Mouse (Mus musculus): Measurements from ENCODE around the gene Ulk1. TPM values are rescaled to one million over a fixed set of nuclear protein-coding genes. Genes with fewer than 3 reads are reported as not detected.
A peak's percentile ranks its signal among the peaks of the same experiment; 100 is the strongest.
"Not testable (repeated sequence)": the region's sequence is repeated elsewhere in the genome, so short reads cannot be mapped to it uniquely, and the experiment has no call there.

Ulk1 gene
- total RNA-seq, 2 experiments from 2014 or later = 26.2 to 34.1 TPM

DNA sequence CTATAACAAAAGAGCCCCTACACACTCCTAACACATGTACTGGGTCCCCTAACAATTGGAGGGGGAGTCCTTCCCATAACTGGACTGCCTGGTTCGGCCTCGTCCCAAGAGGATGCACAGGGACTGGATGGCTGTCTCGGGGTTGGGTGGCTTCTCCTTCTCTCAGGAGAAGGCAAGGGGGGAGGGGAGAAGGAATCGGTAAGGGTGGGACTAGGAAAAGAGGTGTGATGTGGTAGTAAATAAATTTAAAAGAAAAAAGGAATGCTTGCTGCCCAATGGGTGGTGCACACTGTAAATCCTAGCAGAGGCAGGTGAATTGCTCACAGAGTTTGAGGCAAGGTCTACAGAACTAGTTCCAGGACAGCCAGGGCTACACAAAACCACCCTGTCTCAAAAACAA is 3.7 kb downstream of the Ulk1 start:
- DNase-seq = no peak

DNA sequence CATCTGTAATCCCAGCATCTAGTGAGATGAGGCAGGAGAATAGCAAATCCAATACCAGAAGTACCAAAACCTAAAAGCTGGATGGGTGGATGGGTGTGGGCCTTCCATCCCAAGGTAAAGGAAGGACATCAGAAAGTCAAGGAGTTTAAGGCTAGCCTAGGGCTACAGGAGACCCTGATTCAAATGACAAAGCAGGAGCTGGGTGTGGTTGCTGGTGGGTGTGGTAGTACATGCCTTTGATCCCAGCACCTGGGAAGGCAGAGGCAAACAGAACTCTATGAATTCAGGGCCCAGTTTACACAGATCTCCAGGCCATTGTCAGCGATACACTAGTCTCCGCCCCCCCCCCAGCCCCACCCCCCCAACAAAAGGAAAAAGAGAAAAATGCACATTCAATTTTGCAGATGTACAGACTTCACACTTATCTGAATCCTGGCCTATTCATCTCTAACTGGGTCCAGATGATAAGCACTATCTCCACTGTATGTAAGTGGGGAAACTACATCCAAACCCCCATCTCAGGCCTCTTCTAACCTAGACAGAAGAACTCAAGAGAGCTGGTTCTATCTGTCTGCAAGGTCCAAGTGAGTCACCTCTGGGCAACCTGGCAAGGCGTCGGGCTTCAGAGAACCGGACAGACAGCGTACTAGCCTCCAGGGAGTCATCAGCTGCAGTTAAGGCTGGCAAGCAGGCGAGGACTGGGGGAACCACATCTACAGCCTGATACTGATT is 5.7 kb downstream of the Ulk1 start:
- no peak for DNase-seq

DNA sequence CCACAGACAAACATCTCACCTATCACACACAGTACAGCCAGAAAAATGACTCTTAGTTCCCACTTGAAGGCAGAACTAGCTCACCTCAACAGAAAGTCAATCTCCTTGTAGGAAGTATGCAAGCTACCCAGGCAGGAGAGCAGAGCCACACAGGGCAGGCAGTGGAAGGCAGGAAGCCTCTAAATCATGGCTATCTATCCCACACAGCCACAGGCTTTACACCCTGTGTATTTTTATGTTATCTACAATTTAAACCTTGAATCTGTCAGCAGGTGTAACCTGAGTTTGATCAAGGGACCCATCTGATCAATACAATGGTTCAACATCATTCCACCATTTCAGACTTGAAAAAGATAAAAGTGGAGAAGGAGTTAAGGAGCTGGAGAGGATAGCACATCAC is 7.1 kb downstream of the Ulk1 start:
- DNase-seq = no peak

DNA sequence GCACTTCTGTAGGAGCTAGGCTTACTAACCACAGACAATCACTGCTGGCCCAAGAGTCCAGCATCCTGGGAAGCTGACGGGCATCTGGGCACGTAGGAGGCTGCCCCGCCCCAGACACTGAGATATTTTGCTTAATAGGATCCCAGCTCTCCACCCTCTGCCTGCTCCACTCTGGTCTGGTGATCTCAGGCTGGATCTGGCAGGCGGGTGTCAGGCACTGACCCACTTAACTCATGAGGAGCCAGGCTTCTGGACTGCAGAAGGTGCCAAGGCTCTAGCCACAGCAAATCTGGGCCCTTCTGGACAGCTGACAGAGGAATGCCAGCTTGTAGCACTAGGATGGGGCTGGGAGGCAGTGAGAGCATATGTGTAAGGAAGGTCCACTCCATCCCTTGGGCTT is 7.7 kb downstream of the Ulk1 start:
- no peak for DNase-seq

DNA sequence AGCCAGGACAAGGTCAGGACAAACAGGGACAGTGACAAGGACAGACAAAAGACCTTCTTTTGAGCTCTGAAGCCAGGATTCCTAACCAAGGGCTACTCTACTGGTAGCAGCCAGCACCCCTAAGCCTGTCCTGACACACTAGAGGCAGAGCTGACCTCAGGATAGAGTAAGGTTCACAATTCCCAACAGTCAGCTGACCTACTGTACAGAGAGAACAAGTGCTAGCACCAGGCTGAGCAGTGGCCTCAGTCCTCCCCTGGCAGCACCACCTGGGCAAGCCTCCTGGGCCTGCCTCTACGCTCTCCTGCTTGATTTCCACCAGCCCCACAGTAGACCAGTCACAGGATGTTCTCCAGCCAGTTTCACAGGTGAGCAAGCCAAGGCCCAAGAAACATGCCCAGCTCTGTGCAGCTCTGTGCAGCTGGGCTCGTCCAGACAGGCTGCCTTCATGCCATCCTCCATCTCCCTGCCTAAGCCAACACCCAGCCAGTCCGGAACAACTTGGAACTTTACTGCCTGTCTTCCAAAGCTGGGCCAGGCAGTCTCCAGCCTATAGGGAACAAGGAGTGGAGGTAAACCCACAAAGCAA is 8.8 kb downstream of the Ulk1 start:
- no peak for DNase-seq

DNA sequence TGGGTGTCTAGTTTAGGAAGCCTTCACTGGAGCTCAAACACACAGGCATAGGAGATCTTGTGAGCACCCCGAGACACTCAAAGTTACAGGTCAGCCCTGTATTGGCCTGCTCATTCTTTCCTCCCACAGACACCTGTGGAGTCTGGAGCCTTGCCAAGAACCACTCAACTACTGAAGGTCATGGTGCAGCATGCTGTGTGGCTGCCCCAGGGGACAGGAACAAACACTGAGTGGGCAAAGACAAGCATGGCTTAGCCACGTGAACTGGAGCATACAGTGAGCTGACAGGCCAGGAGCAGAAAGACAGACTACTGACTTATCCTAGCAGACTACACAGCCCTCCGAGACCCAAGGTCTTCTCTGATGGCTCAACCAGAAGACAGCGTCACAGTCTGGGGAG is 12.2 kb downstream of the Ulk1 start:
- no peak for DNase-seq

DNA sequence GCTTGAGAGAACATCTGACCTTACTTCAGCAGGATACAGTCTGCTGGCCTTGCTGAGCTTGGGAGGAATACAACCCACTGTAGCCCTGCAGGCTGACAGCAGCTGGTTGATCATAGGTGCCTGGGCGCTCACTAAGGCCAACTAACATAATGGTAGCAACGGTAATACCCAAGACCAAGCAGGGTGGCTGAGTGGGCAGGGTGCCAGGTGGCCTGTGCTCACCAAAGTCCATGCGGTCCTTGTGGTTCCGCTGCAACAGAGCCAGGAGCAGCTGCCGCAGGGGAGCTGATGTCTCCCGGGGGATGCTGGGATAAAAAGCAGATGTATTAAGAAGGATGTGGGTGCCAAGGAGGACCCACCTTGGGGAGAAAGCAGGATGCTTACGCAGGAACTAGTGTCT is 15.5 kb downstream of the Ulk1 start:
- peak; percentile 47 for DNase-seq

DNA sequence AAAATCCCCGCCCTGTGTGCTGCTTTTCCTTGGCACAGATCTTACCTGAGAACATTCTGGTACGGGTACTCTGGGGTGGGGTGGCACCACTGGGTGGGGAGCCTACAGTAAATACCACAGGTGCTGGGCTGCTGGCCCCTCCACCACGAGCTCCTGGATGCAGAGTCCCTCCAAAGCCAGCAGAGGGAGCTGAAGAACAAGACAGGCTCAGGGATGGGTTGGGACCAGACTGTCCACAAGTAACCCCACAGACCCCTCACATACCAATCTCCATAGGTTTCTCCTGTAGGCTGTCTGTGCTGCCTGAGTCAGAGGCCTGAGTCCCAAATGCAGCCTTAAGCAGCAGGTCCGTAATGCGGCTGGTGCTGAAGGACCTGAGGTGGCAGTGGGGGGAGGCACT is 21.2 kb downstream of the Ulk1 start:
- no peak for DNase-seq

DNA sequence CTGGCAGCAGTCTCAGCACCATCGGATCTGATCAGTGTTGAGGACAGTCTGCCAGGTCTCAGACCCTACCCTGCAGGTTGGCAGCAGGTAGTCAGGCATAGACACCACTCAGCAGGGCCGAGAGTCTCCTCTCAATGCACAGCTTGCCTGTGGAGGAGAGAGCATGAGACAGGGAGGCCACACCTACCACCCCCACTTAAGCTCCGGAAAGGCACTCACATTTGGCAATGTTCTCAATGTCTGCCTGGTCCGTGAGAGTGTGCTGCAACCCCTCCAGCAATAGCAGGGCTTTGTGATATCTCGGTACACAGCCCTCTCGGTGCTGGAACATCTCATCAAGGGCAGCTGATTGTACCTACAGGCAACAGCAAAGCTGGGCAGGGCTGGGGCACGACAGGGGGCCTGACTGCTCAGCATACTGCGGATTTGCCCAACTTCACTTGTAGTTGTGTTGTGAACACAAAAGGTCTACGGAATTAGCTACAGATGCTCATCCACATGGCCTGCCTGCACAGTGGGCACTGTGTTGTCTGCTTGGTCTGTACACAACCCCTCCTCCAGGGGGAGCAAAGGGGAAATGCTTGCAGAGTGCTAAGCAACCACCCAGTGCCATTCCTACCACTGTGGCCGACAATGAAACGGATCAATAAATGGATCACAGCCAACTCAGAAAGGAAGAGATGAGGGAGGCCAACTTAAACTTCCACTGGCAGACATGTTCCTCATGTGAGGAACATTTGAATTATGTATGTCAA is 23.6 kb downstream of the Ulk1 start:
- no peak for DNase-seq

DNA sequence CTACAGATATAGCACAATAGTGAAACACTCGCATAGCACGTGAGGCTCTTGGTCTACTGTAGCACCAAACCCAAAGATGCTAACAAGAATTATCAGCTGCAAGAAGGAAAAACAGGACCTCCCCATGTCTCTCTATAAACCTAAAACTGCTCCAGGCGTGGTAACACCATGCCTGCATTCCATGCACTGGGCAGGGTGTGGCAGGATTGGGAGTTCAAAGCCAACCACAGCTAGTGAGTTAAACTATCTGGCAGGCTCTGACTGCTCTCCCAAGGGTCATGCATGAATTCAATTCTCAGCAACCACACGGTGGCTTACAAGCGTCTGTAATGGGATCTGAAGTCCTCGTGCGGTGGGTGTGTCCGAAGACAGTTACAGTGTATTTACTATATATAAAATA is 26.7 kb downstream of the Ulk1 start:
- no peak for DNase-seq

DNA sequence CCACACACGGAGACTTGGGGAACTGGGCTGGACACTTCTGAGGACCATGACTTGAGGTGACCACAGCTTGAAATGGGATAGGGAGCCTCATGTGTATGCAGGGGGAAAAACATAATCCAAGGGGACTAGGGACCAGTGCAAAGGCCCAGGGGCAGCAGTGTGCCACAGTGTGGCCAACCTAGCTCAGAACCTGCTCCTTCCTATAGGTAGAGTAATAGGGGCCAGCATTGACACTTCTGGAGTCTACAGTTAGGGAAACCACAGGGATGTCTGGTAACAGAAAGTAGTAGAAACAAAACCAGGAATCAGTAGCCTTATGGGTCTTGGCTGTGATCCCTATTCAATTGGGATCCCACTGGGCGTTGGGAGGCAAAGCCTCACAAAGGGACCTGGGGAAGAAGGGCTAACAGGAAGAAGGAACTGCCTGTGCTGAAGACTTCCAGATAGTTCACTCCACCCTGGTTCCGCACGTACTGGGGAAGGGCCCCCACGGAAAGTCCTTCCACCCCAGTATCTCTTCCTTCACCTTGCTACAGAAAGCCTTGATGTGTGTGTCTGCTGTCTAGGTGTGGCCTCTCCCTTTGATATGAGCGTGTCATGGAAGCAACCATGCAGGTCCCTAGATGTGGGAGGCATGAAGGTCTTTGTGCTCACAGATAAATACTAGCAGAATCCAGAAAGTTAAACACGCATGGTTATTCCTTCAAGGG is 28.2 kb downstream of the Ulk1 start:
- no peak for DNase-seq

DNA sequence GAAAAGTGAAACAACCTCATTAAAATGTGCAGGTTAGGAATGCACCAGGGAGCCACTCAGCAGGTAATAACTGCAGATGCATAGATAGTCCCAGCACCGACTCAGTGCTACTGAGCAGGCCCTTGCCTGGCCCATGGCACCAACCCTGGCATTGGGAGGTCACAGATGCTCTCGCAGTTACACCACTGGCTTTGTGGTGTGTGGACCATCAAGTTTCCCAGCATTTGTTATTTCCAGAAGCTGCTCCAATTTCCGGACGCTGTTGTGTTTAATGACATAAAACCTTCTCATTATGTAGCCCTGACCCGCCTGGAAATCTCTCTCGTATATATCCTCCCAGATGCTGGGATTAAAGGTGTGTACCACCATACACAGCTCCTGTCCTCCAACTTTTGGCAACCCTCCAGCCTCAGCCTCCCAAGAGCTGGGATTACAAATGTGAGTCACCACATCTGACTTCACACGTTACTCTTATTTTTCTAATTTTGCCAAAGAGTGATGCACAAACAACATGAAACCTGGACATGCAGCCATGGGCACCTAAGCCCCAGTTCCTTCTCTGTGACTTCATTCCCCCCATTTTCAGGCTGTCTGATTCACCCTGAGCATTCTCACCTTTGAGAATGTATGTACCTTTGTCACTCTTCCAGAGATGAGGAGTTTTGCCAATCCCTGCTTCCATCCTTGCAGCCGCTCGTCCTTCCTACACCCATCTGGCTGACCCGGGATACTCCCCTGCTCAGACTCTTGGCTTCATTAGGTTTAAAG is 29.0 kb downstream of the Ulk1 start:
- no peak for DNase-seq

DNA sequence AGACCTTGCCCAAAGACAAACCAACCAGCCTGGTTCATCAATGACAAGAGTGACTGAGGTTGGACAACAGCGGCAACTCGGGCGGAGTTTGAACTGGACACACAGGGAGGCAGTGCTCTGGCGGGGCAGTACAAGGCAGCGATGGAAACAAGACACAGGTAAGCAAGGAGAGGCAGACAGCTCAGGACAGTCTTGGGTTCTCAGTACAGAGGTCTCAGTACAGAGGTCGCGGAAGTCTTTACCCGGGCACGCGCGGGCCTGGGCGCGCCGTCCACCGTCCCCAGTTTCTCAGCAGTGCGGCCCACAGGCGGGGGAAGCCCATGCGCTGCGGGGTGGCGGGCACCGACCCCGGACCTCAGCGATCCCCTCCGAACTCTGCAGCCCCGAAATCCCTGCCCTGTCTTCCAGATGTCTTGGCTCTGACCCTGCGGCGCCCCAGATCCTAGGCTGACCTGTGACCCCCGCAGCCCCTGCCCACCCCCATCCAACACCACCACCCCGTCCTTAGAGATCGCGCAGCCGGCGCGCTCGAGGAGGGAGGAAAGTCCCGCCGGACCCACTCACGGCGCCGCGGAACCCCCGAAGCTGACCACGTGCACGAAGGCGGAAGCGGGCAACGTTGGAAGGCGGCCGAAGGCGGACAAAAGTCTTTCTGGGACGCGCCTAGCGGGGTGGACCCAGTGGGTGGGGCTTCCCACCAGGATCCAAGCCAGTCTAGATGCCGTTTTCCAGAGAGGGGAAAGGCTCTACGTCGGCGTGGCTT is 29.7 kb downstream of the Ulk1 start, which contains the start of gene Pus1:
TSS of gene Pus1 (minus strand) at position 662 of the 763 bp plus-strand sequence.
- peak; percentile 96 for DNase-seq

DNA sequence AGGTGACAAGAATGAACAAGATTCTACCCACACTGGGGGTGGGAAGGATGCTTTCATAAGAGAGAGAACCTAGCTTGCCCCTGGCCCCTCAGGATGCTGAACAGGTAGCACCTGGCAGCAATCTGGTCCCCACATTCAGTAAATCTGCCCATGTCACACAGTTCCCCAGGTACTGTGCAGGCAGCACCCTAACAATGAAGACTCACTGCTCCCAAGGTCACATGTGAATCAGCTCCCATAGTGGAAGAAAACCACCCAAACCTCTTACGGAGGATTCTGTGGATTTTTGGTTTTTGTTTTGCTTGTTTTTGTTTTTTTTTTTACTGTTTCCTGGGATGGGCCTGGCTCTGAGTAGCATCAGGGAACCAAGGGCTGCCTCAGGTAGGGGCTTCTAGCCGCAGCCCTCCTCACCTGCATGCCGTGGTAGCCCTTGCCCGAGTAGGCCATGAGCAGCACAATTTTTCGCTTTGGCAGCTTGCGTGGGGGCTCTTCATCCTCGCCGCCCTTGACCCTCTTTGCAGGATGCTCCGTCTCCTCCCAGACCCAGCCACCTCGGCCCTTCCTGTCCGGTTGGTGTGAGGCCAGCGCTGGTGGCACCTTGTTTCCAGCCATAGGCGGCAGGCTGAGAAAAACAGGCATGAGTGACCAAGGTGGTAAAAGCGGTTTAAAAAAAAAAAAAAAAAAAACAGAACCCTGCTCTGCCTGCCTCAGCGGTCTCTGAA is 30.5 kb downstream of the Ulk1 start:
- no peak for DNase-seq

DNA sequence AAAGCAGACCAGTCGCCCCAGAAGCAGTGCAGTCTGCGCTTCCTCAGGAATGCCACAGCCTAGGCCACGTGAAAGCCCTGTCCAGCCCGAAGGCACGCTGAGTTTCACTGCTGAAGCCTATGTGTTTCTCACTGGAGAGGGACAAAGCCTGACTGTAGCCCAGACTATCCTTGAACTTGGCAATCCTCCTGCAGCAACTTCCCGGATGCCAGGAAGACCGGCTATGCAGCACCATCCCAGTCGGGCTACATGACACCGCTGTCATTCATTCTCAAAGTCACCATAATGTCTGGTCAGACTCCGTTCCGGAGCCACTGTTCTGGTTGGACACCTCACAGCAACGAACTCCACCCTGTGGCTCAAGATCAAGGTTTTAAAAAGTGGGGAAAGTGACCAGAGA is 31.6 kb downstream of the Ulk1 start:
- DNase-seq = no peak

DNA sequence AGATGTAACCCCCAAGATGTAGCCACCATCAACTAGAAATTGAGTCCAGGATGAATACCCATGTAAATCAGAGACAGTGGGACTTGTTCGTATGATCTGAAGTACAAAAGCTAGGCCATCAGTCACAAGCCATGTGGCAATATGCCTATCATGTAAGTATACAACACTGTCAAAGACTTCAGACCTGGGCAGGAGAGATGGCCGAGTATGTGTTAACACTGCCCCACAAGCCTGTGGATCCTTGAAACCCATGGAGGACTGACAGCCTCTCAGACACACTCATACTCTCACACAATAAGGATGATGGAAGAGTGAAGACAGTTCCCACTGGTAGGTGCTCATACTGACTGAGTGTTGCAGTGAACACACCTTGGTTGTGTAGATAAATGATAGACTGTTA is 33.8 kb downstream of the Ulk1 start:
- no peak for DNase-seq

DNA sequence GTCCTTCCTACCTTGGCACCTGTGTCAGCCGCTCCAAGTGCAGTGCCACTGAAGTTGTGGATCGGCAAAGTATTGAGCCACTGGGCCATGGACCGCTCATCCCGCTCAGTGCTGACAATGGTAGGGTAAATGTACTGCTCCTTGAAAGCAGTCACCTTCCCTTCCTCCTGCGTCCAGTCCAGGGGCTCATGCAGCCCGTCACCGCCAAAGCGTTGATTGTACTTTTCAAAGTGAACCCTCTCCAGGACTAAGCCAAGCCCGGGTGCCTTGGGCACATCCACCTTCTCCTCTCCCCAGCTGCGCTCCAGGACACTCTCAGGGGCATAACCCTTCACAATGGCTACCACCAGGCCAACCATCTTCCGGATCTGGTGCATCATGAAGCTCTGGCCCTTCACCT is 35.4 kb downstream of the Ulk1 start:
- DNase-seq = no peak

DNA sequence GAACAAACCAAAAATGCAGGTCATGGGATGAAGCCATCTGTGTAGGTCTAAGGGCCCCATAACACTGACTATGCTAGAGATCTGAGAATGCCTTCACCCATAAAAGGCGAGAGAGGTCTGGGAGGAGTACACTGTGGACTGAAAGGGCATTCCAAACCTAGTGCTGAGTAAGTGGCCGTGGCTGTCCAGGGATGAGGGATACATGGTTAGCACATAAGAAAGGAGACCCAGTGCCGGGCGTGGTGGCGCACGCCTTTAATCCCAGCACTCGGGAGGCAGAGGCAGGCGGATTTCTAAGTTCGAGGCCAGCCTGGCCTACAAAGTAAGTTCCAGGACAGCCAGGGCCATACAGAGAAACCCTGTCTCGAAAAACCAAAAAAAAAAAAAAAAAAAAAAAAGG is 37.0 kb downstream of the Ulk1 start:
- not testable (repeated sequence) for DNase-seq

DNA sequence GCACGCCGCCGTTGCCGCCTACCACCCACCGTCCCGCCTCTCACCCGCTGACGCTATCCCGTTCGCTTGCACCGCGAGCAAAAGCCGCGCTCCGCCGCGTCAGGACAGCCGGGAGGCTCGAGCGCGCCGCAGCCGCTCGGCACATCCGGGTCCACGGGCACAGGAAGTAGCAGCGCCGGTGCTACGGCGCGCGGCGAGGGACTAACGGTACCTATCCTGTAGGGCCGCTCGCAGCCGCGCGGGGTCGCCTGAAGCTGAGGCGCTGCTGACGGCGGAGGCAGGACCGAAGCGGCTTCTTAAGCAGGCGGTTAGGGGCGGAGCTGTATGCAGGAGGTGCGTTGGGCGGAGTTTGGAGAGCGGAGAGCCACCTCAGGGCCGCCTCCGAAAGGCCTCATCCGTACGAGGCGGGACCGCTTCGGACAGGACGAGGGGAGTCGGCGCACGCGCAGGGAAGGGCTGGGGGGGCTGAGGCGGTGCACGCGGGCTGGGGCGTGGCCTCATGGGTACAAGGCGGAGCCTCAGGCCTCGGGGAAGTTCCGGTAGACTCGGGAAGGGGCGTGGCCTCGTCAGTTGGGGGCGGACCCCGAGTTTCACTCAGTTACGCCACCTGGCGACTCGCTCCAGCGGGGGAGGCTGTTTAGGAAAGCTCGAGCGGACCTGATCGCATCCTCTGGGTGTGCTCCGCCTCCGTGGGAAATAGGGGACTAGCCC is 39.3 kb downstream of the Ulk1 start, which contains the start of gene Ep400:
TSS of gene Ep400 (minus strand) at position 270 of the 711 bp plus-strand sequence.
- DNase-seq = peak; percentile 100

DNA sequence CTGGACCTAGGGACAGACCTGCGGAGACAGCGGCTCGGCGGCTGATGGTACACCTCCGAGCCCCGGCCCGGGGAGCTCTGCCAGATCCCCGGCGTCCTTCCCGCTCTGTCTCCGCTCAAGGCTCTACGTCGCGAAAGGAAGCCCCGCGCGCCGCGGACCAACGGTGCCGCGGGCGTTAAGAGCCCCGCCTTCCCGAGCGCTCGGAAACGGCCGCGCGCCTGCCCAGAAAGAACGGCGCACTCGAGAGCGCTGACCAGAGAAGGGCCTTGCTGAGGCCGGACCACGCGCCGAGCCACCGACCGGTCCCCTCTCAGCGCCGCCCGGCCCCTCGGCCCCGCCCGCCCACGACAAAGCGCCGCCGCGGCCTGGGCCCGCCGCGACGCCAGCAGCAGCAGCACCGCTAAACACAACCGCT is 39.9 kb downstream of the Ulk1 start:
- no peak for DNase-seq

Data from gastrocnemius, postnatal 10 days (tissue).